20 mouse cellular contexts compared by ENCODE assay signal in the genomic region with DNA sequence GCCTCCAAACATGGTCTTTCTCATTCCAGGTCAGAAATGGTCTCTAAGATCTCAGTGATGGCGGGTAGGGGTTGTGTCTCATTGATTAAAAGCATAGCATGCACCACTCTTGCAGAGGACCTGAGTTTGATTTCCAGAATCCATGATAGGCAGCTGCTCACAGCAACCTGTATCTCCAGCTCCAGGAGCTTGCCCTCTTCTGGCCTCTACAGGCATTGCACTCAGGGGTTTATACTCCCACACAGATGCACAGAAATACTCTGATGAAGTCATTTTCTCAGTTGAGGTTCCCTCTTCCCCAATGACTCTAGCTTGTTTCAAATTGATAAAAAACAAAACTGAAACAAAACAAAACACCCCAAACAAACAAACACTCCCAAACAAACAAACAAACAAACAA.
DNase-seq lines count a peak whose midpoint lies in the region; ATAC-seq and TF ChIP-seq lines count a peak whose summit lies in the region.
"Had no signal": no experiment of that assay in that cellular context is flagged by ENCODE, and none has a peak within 500 bp of the region (broad histone marks: within the 10 kb centered on the region; RNA-seq: fewer than 3 reads in every experiment).

No protein-coding gene starts in this region.

- no peak for ATAC-seq in kidney, postnatal 0 days (replicated peaks; ENCODE audit: low FRiP score, low read depth)
- ATAC-seq in midbrain, postnatal 0 days (ENCODE audit: low FRiP score) = no peak
- ATAC-seq in midbrain, embryonic 15.5 days (replicated peaks) = no peak
- no peak for ATAC-seq in Patski
- ATAC-seq: forebrain, embryonic 13.5 days; forebrain, postnatal 0 days had no signal

- WGBS in kidney, postnatal 0 days = 96% methylated on average over 1 of the region's 1 CpGs
- WGBS in midbrain, postnatal 0 days = 100% methylated on average over 1 of the region's 1 CpGs
- 96% methylated on average over 1 of the region's 1 CpGs for WGBS in midbrain, embryonic 15.5 days

- in situ Hi-C loops in Patski (cut with MboI; ENCODE audit: low pct_unique_long_range_greater_than_20kb) = no loop called here

- no peaks in the 10 kb centered on the region for H3K27me3 ChIP-seq in kidney, postnatal 0 days (ENCODE audit: insufficient read depth, low read length)
- no peaks in the 10 kb centered on the region for H3K27me3 ChIP-seq in midbrain, postnatal 0 days (ENCODE audit: insufficient read depth, low read length)
- no peaks in the 10 kb centered on the region for H3K27me3 ChIP-seq in midbrain, embryonic 15.5 days (replicated peaks)
- no peaks in the 10 kb centered on the region for H3K27me3 ChIP-seq in Patski
- H3K27me3 ChIP-seq: forebrain, embryonic 13.5 days; heart, embryonic 15.5 days had no signal

- DNase-seq in kidney, postnatal 0 days (ENCODE audit: low spot score) = no peak
- DNase-seq in kidney, adult 9 months = no peak
- no peak for DNase-seq in midbrain, postnatal 0 days (ENCODE audit: low spot score)
- no peak for DNase-seq in Patski (ENCODE audit: low read depth, low spot score)
- no peak for DNase-seq in adrenal gland, postnatal 4 days (ENCODE audit: low spot score in 2 of 2)
- DNase-seq in urinary bladder, adult 18-20 months (ENCODE audit: low spot score in 2 of 2) = no peak
- DNase-seq: adrenal gland, postnatal 10 days; cerebellum, adult 11-12 months; cerebellum, adult 9-11 months; forebrain, postnatal 0 days; gastrocnemius, postnatal 36 days; heart, adult 18-20 months; heart, postnatal 14 days; kidney, adult 11 months had no signal

- POLR2A ChIA-PET in Patski (lab: Charles Lee) = no interaction called here

- no peak overlapping the region for H3K4me2 ChIP-seq in kidney, postnatal 0 days (ENCODE audit: low read length)
- no peak overlapping the region for H3K4me2 ChIP-seq in midbrain, postnatal 0 days (ENCODE audit: low read depth, low read length, poor library complexity, severe bottlenecking)
- no peak overlapping the region for H3K4me2 ChIP-seq in midbrain, embryonic 15.5 days
- H3K4me2 ChIP-seq: forebrain, embryonic 13.5 days; heart, embryonic 15.5 days; hindbrain, embryonic 14.5 days had no signal

- H3K4me1 ChIP-seq in kidney, postnatal 0 days (replicated peaks; ENCODE audit: insufficient read depth, low read length) = no peaks in the 10 kb centered on the region
- no peaks in the 10 kb centered on the region for H3K4me1 ChIP-seq in midbrain, postnatal 0 days (ENCODE audit: insufficient read depth, low read length)
- H3K4me1 ChIP-seq in midbrain, embryonic 15.5 days = no peaks in the 10 kb centered on the region
- H3K4me1 ChIP-seq: forebrain, embryonic 13.5 days had no signal

- 0 out of 2 replicates have a peak, but pooled peaks have one; percentile 10 for TF ChIP-seq CTCF in kidney, postnatal 0 days (IDR thresholded peaks at IDR 0.05; ENCODE audit: low read depth)
- peak; percentile 42; the same call in 1 of the 2 replicates for TF ChIP-seq CTCF in midbrain, postnatal 0 days (IDR thresholded peaks at IDR 0.05)
- peak; percentile 49 for TF ChIP-seq CTCF in Patski (IDR thresholded peaks at IDR 0.05)

- H3K4me3 ChIP-seq in kidney, postnatal 0 days (replicated peaks; ENCODE audit: low read depth, low read length) = no peak overlapping the region
- H3K4me3 ChIP-seq in midbrain, postnatal 0 days (ENCODE audit: low read depth, low read length) = no peak overlapping the region
- no peak overlapping the region for H3K4me3 ChIP-seq in midbrain, embryonic 15.5 days
- H3K4me3 ChIP-seq: embryonic facial prominence, embryonic 10.5 days; forebrain, embryonic 13.5 days; heart, embryonic 10.5 days; heart, embryonic 15.5 days had no signal

- no peaks in the 10 kb centered on the region for H3K36me3 ChIP-seq in kidney, postnatal 0 days (ENCODE audit: insufficient read depth, low read length)
- H3K36me3 ChIP-seq in midbrain, postnatal 0 days (ENCODE audit: insufficient read depth, low read length) = no peaks in the 10 kb centered on the region
- no peaks in the 10 kb centered on the region for H3K36me3 ChIP-seq in midbrain, embryonic 15.5 days (replicated peaks)
- H3K36me3 ChIP-seq: embryonic facial prominence, embryonic 10.5 days; heart, embryonic 10.5 days; heart, embryonic 15.5 days had no signal

- H3K27ac ChIP-seq in kidney, postnatal 0 days = no peak overlapping the region
- H3K27ac ChIP-seq in midbrain, postnatal 0 days (ENCODE audit: low read depth, low read length) = no peak overlapping the region
- H3K27ac ChIP-seq in midbrain, embryonic 15.5 days = no peak overlapping the region
- H3K27ac ChIP-seq: embryonic facial prominence, embryonic 10.5 days; forebrain, embryonic 13.5 days; heart, embryonic 10.5 days; heart, embryonic 15.5 days; hindbrain, embryonic 14.5 days had no signal

- CTCF ChIA-PET in Patski (lab: Charles Lee) = no interaction called here

- no peaks in the 10 kb centered on the region for H3K9me3 ChIP-seq in kidney, postnatal 0 days (replicated peaks; ENCODE audit: low read length)
- no peaks in the 10 kb centered on the region for H3K9me3 ChIP-seq in midbrain, postnatal 0 days (ENCODE audit: low read length)
- 0 out of 2 replicates have a peak, but pooled peaks cover 3% of the 10 kb centered on the region for H3K9me3 ChIP-seq in midbrain, embryonic 15.5 days
- H3K9me3 ChIP-seq: heart, embryonic 15.5 days had no signal

- no peak overlapping the region for H3K9ac ChIP-seq in kidney, postnatal 0 days (ENCODE audit: low read depth, low read length)
- no peak overlapping the region for H3K9ac ChIP-seq in midbrain, postnatal 0 days (replicated peaks; ENCODE audit: low read length, poor library complexity, severe bottlenecking)
- H3K9ac ChIP-seq in midbrain, embryonic 15.5 days = no peak overlapping the region
- H3K9ac ChIP-seq: forebrain, embryonic 13.5 days; forebrain, postnatal 0 days; heart, embryonic 15.5 days; hindbrain, embryonic 14.5 days had no signal
